Mouse (Mus musculus) CH12.LX (cell line): Measurements from ENCODE around the gene Mtg1. TPM values are rescaled to one million over a fixed set of nuclear protein-coding genes. Genes with fewer than 3 reads are reported as not detected.

Experiments
- DNase-seq: peaks from one replicate; pipeline ENCODE4 v3.0.0-alpha.2; 2013; ENCODE audit errors: extremely low read depth
- H3K27ac ChIP-seq: 2 replicates; pipeline ENCODE4 v1.5.1; 2012; ENCODE audit warnings: low read depth, mild to moderate bottlenecking, control low read depth, moderate library complexity; ENCODE audit not compliant: insufficient read depth
- H3K27me3 ChIP-seq: replicated peaks from 2 replicates; pipeline ENCODE3; 2012; ENCODE audit warnings: inconsistent platforms
- H3K36me3 ChIP-seq, 2 experiments: replicated peaks in 1 of 2; 2 replicates each; pipeline versions ENCODE3 to v1.6.1; 2012; ENCODE audit warnings: inconsistent platforms in 1 of 2, low read length in 1 of 2, mild to moderate bottlenecking in 1 of 2, mixed read lengths in 1 of 2, moderate library complexity in 1 of 2; ENCODE audit not compliant: control insufficient read depth in 1 of 2, insufficient read depth in 1 of 2
- H3K4me1 ChIP-seq, 2 experiments: 2 replicates each; pipeline ENCODE4 v1.6.1; 2012; ENCODE audit warnings: inconsistent platforms in 1 of 2, moderate library complexity in 1 of 2; ENCODE audit not compliant: insufficient read depth in 2 of 2, control insufficient read depth in 1 of 2
- H3K4me2 ChIP-seq: 2 replicates; pipeline ENCODE4 v1.6.1; 2012; ENCODE audit warnings: low read depth, mild to moderate bottlenecking, control low read depth; ENCODE audit not compliant: poor library complexity, insufficient read depth, severe bottlenecking
- H3K4me3 ChIP-seq, 3 experiments: fragments of 150-350 bp in 1 of 3; sonication (generic) in 1 of 3; replicated peaks in 1 of 3; 2 replicates each; pipeline versions ENCODE3 to v1.5.1; 2011 to 2012; ENCODE audit warnings: low read depth in 2 of 3, low read length in 2 of 3, mild to moderate bottlenecking in 2 of 3, moderate library complexity in 2 of 3, control low read depth in 1 of 3, improper control_type of control experiment in 1 of 3, inconsistent platforms in 1 of 3, mixed read lengths in 1 of 3; ENCODE audit not compliant: poor library complexity in 1 of 3
- H3K79me2 ChIP-seq: replicated peaks from 2 replicates; pipeline ENCODE4 v1.6.1; 2012; ENCODE audit warnings: mild to moderate bottlenecking, moderate library complexity; ENCODE audit not compliant: control insufficient read depth, poor library complexity, insufficient read depth, severe bottlenecking; ENCODE audit errors: extremely low read depth
- H3K9ac ChIP-seq: 2 replicates; pipeline ENCODE4 v1.6.1; 2012; ENCODE audit warnings: low read depth, mild to moderate bottlenecking, control low read depth, moderate library complexity; ENCODE audit not compliant: insufficient read depth
- H3K9me3 ChIP-seq: replicated peaks from 2 replicates; pipeline ENCODE3; 2012; ENCODE audit warnings: low read length, inconsistent platforms, mixed read lengths
- BHLHE40 ChIP-seq: IDR thresholded peaks from 2 replicates; pipeline ENCODE4 v1.6.1; 2011; ENCODE audit warnings: mild to moderate bottlenecking, low read depth, low read length, improper control_type of control experiment
- CHD1 ChIP-seq: IDR thresholded peaks from 2 replicates; pipeline ENCODE4 v1.6.1; 2012; ENCODE audit warnings: low read depth, low read length, improper control_type of control experiment, inconsistent platforms
- CHD2 ChIP-seq: IDR thresholded peaks from 2 replicates; pipeline ENCODE4 v1.6.1; 2011; ENCODE audit warnings: low read length, improper control_type of control experiment
- CTCF ChIP-seq, 2 experiments: IDR thresholded peaks in 1 of 2; conservative IDR thresholded peaks in 1 of 2; 2 replicates each; pipeline ENCODE4 v1.5.1; 2011 to 2012; ENCODE audit warnings: low read depth in 2 of 2, low read length in 2 of 2, improper control_type of control experiment in 1 of 2, inconsistent platforms in 1 of 2, mild to moderate bottlenecking in 1 of 2, moderate library complexity in 1 of 2
- ELF1 ChIP-seq: IDR thresholded peaks from 2 replicates; pipeline ENCODE4 v1.6.1; 2014; ENCODE audit warnings: low read depth, mild to moderate bottlenecking, inconsistent platforms, low read length, improper control_type of control experiment
- GABPA ChIP-seq: IDR thresholded peaks from 2 replicates; pipeline ENCODE4 v1.6.1; 2012; ENCODE audit warnings: low read depth, low read length, improper control_type of control experiment, inconsistent platforms; ENCODE audit not compliant: insufficient replicate concordance
- HCFC1 ChIP-seq: IDR thresholded peaks from 2 replicates; pipeline ENCODE4 v1.6.1; 2012; ENCODE audit warnings: low read depth, mild to moderate bottlenecking, inconsistent platforms, low read length, improper control_type of control experiment
- IRF4 ChIP-seq: IDR thresholded peaks from 2 replicates; pipeline ENCODE4 v1.6.1; 2014; ENCODE audit warnings: low read depth, mild to moderate bottlenecking, inconsistent platforms, low read length, improper control_type of control experiment
- KAT2A ChIP-seq: IDR thresholded peaks from 2 replicates; pipeline ENCODE4 v1.6.1; 2012; ENCODE audit warnings: low read length, improper control_type of control experiment, inconsistent platforms; ENCODE audit not compliant: insufficient replicate concordance
- MAFK ChIP-seq: IDR thresholded peaks from 2 replicates; pipeline ENCODE4 v1.6.1; 2011; ENCODE audit warnings: low read length, improper control_type of control experiment; ENCODE audit not compliant: insufficient replicate concordance
- MAZ ChIP-seq: IDR thresholded peaks from 2 replicates; pipeline ENCODE4 v1.6.1; 2012; ENCODE audit warnings: low read depth, mild to moderate bottlenecking, inconsistent platforms, low read length, improper control_type of control experiment, moderate library complexity
- MXI1 ChIP-seq: IDR thresholded peaks from 2 replicates; pipeline ENCODE4 v1.6.1; 2011; ENCODE audit warnings: mild to moderate bottlenecking, low read depth, low read length, improper control_type of control experiment
- NELFE ChIP-seq: IDR thresholded peaks from 2 replicates; pipeline ENCODE4 v1.6.1; 2011; ENCODE audit warnings: low read depth, low read length, improper control_type of control experiment
- PAX5 ChIP-seq: IDR thresholded peaks from 2 replicates; pipeline ENCODE4 v1.6.1; 2012; ENCODE audit warnings: low read length, inconsistent platforms, mixed read lengths
- SIN3A ChIP-seq: IDR thresholded peaks from 2 replicates; pipeline ENCODE4 v1.6.1; 2012; ENCODE audit warnings: low read length, improper control_type of control experiment, inconsistent platforms
- TBP ChIP-seq: conservative IDR thresholded peaks from 2 replicates; pipeline ENCODE4 v1.6.1; 2011; ENCODE audit warnings: low read depth, low read length, improper control_type of control experiment
- UBTF ChIP-seq: IDR thresholded peaks from 2 replicates; pipeline ENCODE4 v1.6.1; 2012; ENCODE audit warnings: low read depth, mild to moderate bottlenecking, inconsistent platforms, low read length, improper control_type of control experiment, moderate library complexity
- USF1 ChIP-seq: IDR thresholded peaks from 2 replicates; pipeline ENCODE4 v1.6.1; 2014; ENCODE audit warnings: low read depth, mild to moderate bottlenecking, inconsistent platforms, low read length, improper control_type of control experiment
- USF2 ChIP-seq: conservative IDR thresholded peaks from 2 replicates; pipeline ENCODE4 v1.6.1; 2011; ENCODE audit warnings: low read depth, low read length, improper control_type of control experiment
- ZC3H11A ChIP-seq: IDR thresholded peaks from 2 replicates; pipeline ENCODE4 v1.6.1; 2012; ENCODE audit warnings: low read depth, mild to moderate bottlenecking, inconsistent platforms, low read length, improper control_type of control experiment
- ZKSCAN1 ChIP-seq: IDR thresholded peaks from 2 replicates; pipeline ENCODE4 v1.6.1; 2012; ENCODE audit warnings: low read depth, inconsistent platforms, low read length, improper control_type of control experiment, borderline replicate concordance
- dilution Hi-C: fragments of 300-500 bp; cut with MboI; formaldehyde crosslinking; loops from 2 replicates; pipeline ENCODE4 v1.14.3; 2020; ENCODE audit warnings: low sequenced_read_pairs; ENCODE audit not compliant: extremely low pct_unique_long_range_greater_than_20kb, extremely low pct_ligation_motif_present
- in situ Hi-C: fragments of 300-500 bp; cut with MboI; formaldehyde crosslinking; loops from 3 replicates; pipeline ENCODE4 v1.14.3; 2019; ENCODE audit warnings: low sequenced_read_pairs, low pct_ligation_motif_present, low pct_unique_long_range_greater_than_20kb, mixed read lengths
- polyA plus RNA-seq: library from polyadenylated mRNA; unstranded; fragments of >175 nt; gene quantifications from 2 replicates; pipeline ENCODE4 v1.2.1, GENCODE M21; 2012; ENCODE audit warnings: low read depth; ENCODE audit not compliant: insufficient read length
- total RNA-seq, 2 experiments: library from RNA; depleted of rRNA; stranded (reverse); fragments of 300-350 nt in 1 of 2; fragments of >200 nt in 1 of 2; gene quantifications; 2 replicates each; pipeline ENCODE4 v1.2.3; 2012 to 2014

The Mtg1 gene
- total and polyA plus RNA-seq, 3 experiments, result 26.6 to 39.8 (median 29.4) TPM

DNA sequence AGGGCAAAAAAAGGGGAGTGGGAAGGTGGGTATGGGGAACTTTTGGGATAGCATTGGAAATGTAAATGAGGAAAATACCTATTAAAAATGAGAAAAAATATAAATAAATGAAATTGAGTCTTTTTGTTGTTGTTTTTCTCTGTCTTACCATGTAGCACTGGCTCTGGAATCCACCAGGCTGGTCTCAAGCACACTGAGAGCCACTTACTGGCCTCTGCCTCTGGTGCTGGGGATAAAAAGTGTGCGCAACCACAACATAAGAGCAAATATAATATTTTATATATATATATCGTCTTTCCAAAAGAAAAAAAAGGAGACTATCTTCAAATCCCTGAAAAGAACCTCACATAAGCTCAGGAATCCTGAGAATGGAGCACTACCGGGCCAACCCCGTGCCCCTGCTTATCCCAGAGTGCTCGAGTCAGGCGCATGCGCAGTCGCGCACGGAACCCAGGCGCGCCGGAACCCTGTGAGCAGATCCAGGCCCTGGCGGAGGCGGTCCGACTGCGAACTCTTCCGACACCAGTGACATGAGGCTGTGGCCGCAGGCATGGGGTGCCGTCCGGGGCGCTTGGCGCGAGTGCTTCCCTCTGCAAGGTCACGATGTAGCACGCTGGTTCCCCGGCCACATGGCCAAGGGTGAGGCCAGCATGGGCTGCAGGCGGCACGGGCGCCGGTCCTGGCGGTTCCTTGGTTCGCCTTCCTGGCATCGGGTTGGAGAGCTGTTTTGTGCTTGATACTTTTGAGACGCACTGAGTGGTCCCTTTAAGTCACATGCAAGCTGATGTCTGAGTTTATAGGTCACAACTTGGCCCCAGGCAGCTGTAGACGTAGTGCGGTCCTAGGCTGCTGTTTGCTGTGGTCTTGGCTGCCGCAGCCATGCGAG, at the start of gene Mtg1 (continued):
- TF ChIP-seq ELF1, result peak; percentile 81

DNA sequence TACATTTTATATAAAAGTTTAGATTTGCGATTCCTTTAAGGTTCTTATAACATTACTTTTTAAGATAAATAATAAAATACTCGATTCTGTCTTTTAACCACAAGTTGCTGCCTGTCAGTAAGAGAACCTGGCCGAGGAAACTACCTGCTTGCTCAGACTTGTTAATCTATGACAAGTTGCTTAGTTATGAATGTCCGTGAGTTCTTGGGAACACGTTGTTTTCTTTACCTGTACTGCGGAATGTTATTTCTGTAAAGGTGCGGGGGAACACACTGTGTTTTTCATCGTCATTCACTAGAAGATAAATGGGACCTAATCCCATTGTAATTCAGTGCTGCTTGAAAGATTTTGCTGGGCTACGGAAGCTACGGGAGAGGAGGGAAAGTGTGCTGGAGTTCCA, 46.8 kb upstream of the Mtg1 start:
- no peaks in the 10 kb centered on the region for H3K27me3 ChIP-seq
- H3K9me3 ChIP-seq, result no peaks in the 10 kb centered on the region
- DNase-seq, result no peak
- H3K4me1 ChIP-seq, result no peaks in the 10 kb centered on the region
- H3K9ac ChIP-seq, result no peak overlapping the region
- in situ Hi-C loops, result loop anchor here (25.0 kb wide), 1 partner anchor 747 kb away; the partner anchor contains the start of genes Odf3, Scgb1c1 and Urah
- TF ChIP-seq MAZ, result no peak
- no peak for TF ChIP-seq PAX5
- TF ChIP-seq HCFC1, result no peak
- no peak for TF ChIP-seq ZC3H11A
- H3K36me3 ChIP-seq, result no peaks in the 10 kb centered on the region
- no peak overlapping the region for H3K27ac ChIP-seq
- dilution Hi-C loops, result no loop called here
- H3K4me3 ChIP-seq, result no peak overlapping the region
- H3K79me2 ChIP-seq, result no peaks in the 10 kb centered on the region
- no peak overlapping the region for H3K4me2 ChIP-seq

DNA sequence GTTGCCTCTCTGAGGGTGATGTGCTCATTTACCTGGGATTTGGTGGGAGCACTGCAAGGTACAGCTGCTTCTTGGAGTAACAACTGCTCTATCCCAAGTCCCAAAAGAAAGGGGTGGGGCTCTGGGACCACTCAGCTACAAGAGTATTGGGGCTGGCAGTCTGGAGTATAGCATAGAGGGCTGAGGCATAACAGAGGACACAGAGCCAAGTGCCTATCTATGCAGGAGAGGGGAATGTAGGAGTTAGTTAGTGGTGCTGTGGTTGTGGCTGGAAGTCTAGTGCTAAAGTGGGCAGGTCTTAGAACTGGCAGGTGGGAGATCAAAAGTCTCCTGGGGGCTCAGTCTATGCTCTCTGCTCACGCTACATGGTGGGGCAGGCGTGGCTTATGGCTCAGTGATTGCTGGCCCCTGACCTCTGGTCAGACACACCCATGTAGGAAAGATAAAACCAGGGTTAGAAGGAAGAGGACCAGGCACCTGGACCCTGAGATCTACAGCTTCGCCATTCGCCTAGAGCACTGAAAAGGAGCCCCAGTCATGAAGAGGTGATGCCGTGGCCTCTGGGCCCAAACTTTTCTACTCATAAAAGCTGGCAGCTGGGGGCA, 44.3 kb upstream of the Mtg1 start, which contains the start of gene Prap1:
TSS of gene Prap1 (plus strand) at position 472 of the 605 bp plus-strand sequence.
- Histone ChIP-seq H3K79me2 (no peaks in the 10 kb centered on the region), H3K4me2 (no peak within 1 kb of the TSS), H3K36me3 (no peaks in the 10 kb centered on the region), H3K9me3 (no peaks in the 10 kb centered on the region), H3K4me3 (no peak within 1 kb of the TSS), H3K4me1 (peaks cover 0 to 10% of the 10 kb centered on the region in 2 experiments; a peak in 1 of 4 replicates), H3K9ac (no peak within 1 kb of the TSS), H3K27me3 (no peaks in the 10 kb centered on the region), H3K27ac (no peak within 1 kb of the TSS; the same call in 1 of the 2 replicates)
- dilution Hi-C loops (no loop called here), in situ Hi-C loops (loop anchor here (25.0 kb wide), 1 partner anchor 744 kb away; the partner anchor contains the start of genes Odf3, Scgb1c1 and Urah)
- DNase-seq, result no peak
- no peak for TF ChIP-seq HCFC1
- no peak for TF ChIP-seq UBTF
- TF ChIP-seq SIN3A, result no peak
- no peak for TF ChIP-seq KAT2A
- TF ChIP-seq CTCF (conservative IDR thresholded peaks at IDR 0.05 in 1 of 2, IDR thresholded peaks at IDR 0.05 in 1 of 2; ENCODE audit: low read depth in 2 of 2, low read length in 2 of 2), result no peak
- no peak for TF ChIP-seq CHD2
- no peak for TF ChIP-seq NELFE
- no peak for TF ChIP-seq IRF4
- no peak for TF ChIP-seq MAFK
- TF ChIP-seq BHLHE40, result no peak
- no peak for TF ChIP-seq PAX5
- no peak for TF ChIP-seq GABPA
- no peak for TF ChIP-seq MXI1
- TF ChIP-seq ZKSCAN1, result no peak
- no peak for TF ChIP-seq USF1
- TF ChIP-seq TBP, result no peak
- TF ChIP-seq CHD1, result no peak
- TF ChIP-seq USF2, result no peak
